Mouse (Mus musculus) limb, embryonic 10.5 days (tissue): ENCODE results near the gene Plxna4. TPM values are rescaled to one million over a fixed set of nuclear protein-coding genes. Genes with fewer than 3 reads are reported as not detected.
"Not testable (repeated sequence)": the region's sequence is repeated elsewhere in the genome, so short reads cannot be mapped to it uniquely, and the experiment has no call there.

Experiments used
- DNase-seq: peaks from one replicate; pipeline ENCODE4 v3.0.0-alpha.2; 2017; ENCODE audit warnings: low spot score
- H3K27ac ChIP-seq: fragments of 300-500 bp; sonication (generic); 2 replicates; pipeline ENCODE4 v1.5.1; 2016; ENCODE audit warnings: mild to moderate bottlenecking
- H3K27me3 ChIP-seq: fragments of 300-500 bp; sonication (generic); 2 replicates; pipeline ENCODE4 v1.6.1; 2016; ENCODE audit warnings: low read depth, mild to moderate bottlenecking; ENCODE audit not compliant: poor library complexity, severe bottlenecking
- H3K36me3 ChIP-seq: fragments of 300-500 bp; sonication (generic); 2 replicates; pipeline ENCODE4 v1.6.1; 2016; ENCODE audit warnings: mild to moderate bottlenecking, moderate library complexity
- H3K4me1 ChIP-seq: fragments of 300-500 bp; sonication (generic); 2 replicates; pipeline ENCODE4 v1.6.1; 2016
- H3K4me3 ChIP-seq: fragments of 300-500 bp; sonication (generic); 2 replicates; pipeline ENCODE4 v1.5.1; 2016; ENCODE audit warnings: mild to moderate bottlenecking, moderate library complexity
- H3K9me3 ChIP-seq: fragments of 300-500 bp; sonication (generic); replicated peaks from 2 replicates; pipeline ENCODE4 v1.6.1; 2016; ENCODE audit warnings: mild to moderate bottlenecking
- WGBS: fragments of 180-500 bp; shearing (Covaris S2); methylation state at CpG from one replicate; pipeline ENCODE4 v1.1.7; 2016; 5-methylcytosine and 5-hydroxymethylcytosine counted together
- polyA plus RNA-seq: library from polyadenylated mRNA; unstranded; fragments of >200 nt; fragmentation: Nextera tagmentation; extraction: Ambion mirVana; gene quantifications from 2 replicates; pipeline ENCODE4 v1.2.1, GENCODE M21; 2016

The Plxna4 gene
- polyA plus RNA-seq, 1 experiment from 2014 or later, result 1.9 TPM

- Histone ChIP-seq H3K27ac (no peak overlapping the region), H3K9me3 (no peaks in the 10 kb centered on the region), H3K36me3 (no peaks in the 10 kb centered on the region), H3K27me3 (no peaks in the 10 kb centered on the region), H3K4me3 (no peak overlapping the region), H3K4me1 (peaks cover 8% of the 10 kb centered on the region; the same call in 1 of the 2 replicates)
- 92% methylated on average over 7 of the region's 7 CpGs for WGBS
- DNase-seq, result no peak
These were observed 60.5 kb downstream of the Plxna4 start for GRCm38 (mm10) chr6:32527518-32527917.

DNA sequence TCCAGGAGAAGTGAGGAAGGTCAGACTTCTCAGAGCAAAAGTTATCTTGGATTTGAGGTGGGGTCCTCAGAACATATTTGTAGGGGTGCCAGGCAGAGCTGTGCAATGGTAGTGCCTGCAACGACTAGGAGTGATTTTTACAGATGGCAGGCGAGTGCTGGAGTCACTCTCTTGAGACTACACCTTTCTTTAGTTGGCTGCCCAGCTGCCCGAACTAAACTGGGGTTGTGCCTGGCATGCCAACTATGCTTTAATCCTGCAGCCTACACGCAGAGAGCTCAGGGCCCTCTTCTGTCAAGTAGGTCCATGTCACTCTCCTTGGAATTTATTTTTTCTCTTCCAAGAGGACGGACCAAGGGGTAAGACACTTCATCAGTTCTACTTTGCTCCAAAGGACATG lies 61.2 kb downstream of the Plxna4 start:
- Histone ChIP-seq H3K9me3 (no peaks in the 10 kb centered on the region), H3K4me1 (peaks cover 8% of the 10 kb centered on the region; the same call in 1 of the 2 replicates), H3K27me3 (no peaks in the 10 kb centered on the region), H3K27ac (no peak overlapping the region), H3K4me3 (no peak overlapping the region), H3K36me3 (no peaks in the 10 kb centered on the region)
- no peak for DNase-seq
- WGBS, result 80% methylated on average over 5 of the region's 5 CpGs

DNA sequence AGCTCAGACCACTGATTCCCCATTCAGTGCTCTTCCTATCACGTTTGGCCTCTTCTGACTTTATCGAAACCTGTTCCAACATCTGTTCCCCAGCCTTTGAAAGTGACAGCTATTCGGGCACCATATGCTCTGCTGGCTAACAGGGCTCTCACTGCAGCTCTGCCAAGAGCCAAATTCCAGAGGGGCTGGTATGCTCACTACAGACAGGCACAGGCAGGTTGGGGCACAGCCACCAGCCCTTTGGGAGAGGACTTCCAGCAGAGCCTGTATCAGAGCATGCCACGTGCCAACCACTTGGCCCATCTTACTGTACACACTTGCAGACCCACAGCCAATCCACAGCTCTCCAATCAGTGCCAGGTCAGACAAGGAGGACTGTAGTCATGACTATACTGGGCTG lies 67.9 kb downstream of the Plxna4 start:
- Histone ChIP-seq H3K4me3 (no peak overlapping the region), H3K9me3 (no peaks in the 10 kb centered on the region), H3K27me3 (no peaks in the 10 kb centered on the region), H3K4me1 (no peaks in the 10 kb centered on the region), H3K36me3 (no peaks in the 10 kb centered on the region), H3K27ac (no peak overlapping the region)
- 86% methylated on average over 4 of the region's 4 CpGs for WGBS
- no peak for DNase-seq

DNA sequence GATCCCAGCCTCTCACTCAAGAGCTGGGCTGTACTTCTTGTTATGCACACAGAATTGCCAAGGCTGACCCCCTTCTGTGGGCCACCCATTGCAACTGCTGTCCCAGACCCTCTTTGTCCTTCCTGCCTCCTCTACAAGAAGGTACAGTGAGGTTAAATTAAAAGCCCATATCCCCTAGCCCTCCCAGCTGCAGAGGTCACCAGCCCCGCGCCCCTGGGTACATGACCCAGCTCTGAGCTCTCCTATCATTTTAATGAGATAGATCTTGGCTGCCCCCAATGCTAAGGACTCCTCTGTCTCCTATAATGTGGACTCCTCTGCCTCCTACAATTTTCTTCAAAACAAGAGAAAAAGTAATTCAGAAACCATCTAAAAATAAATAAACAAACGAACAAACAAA lies 69.4 kb downstream of the Plxna4 start:
- Histone ChIP-seq H3K4me3 (no peak overlapping the region), H3K27ac (no peak overlapping the region), H3K27me3 (no peaks in the 10 kb centered on the region), H3K9me3 (no peaks in the 10 kb centered on the region), H3K4me1 (peaks cover 7% of the 10 kb centered on the region), H3K36me3 (no peaks in the 10 kb centered on the region)
- WGBS, result 94% methylated on average over 3 of the region's 3 CpGs
- no peak for DNase-seq

DNA sequence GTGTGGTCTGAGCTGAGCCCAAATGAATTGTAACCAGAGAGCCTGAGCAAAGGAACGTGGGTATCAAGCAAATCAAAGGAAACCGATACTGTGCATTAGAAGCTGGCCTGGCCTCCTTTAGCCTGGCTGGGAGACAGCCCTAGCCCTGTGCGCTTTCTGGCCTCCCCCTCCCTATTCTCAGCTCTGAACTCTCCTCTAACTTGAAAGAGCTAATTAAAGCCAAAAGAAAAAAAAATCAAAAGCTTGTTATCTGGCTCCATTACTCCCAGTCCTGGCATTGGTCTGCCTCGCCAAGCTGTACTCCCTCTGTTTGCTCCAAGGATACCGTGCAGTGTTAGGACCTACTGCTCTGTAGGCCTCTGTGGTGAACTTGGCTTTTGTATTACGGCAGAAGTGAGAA lies 73.9 kb downstream of the Plxna4 start:
- Histone ChIP-seq H3K36me3 (no peaks in the 10 kb centered on the region), H3K4me3 (no peak overlapping the region), H3K27ac (no peak overlapping the region), H3K27me3 (no peaks in the 10 kb centered on the region), H3K4me1 (peaks cover 13% of the 10 kb centered on the region), H3K9me3 (no peaks in the 10 kb centered on the region)
- WGBS, result 56% methylated on average over 6 of the region's 6 CpGs
- DNase-seq, result no peak

DNA sequence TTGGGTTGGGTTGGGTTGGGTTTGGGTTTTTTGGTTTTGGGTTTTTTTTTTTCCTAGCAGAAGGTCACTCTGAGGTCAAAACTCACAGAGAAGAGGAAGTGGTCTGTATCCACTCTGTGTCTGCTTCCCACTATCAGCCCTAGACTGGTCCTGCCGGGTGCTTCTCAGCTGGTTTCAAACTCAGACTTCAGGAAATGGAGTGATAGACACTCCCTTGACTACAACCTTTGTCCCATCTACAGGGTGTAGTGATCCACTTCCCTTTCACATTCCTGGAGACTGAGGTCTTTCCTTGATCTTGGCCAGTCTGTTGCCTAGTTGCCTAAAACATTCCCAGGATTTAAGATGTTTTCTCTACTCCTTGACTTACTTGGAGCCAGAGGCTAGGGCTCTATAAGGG lies 76.0 kb downstream of the Plxna4 start:
- Histone ChIP-seq H3K4me3 (no peak overlapping the region), H3K36me3 (no peaks in the 10 kb centered on the region), H3K27me3 (no peaks in the 10 kb centered on the region), H3K4me1 (peaks cover 20% of the 10 kb centered on the region), H3K27ac (no peak overlapping the region), H3K9me3 (no peaks in the 10 kb centered on the region)
- WGBS, result 77% methylated on average over 1 of the region's 1 CpGs
- DNase-seq, result no peak

DNA sequence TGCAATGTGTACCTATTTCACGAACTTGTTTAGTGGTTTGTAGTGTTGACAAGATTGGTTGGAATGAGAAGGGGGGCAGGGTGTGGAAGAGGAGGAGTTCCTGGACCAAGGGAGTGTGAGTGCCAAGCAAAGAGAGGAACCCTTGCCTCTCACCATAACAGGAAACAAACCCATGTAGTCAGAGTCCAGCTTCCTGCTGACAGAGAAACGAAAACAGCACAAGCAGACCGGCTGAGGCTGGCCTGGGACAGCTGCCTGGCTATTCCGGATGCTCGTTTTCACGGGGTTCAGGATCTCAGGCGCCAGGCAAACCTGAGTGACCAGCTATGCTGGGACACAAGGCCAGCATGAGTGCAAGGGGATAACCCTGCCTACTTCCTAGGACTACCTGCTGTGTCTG lies 77.1 kb downstream of the Plxna4 start:
- Histone ChIP-seq H3K9me3 (no peaks in the 10 kb centered on the region), H3K36me3 (no peaks in the 10 kb centered on the region), H3K27ac (no peak overlapping the region; the same call in 1 of the 2 replicates), H3K4me1 (peaks cover 22% of the 10 kb centered on the region), H3K27me3 (no peaks in the 10 kb centered on the region), H3K4me3 (no peak overlapping the region)
- DNase-seq, result no peak
- WGBS, result 82% methylated on average over 7 of the region's 7 CpGs

DNA sequence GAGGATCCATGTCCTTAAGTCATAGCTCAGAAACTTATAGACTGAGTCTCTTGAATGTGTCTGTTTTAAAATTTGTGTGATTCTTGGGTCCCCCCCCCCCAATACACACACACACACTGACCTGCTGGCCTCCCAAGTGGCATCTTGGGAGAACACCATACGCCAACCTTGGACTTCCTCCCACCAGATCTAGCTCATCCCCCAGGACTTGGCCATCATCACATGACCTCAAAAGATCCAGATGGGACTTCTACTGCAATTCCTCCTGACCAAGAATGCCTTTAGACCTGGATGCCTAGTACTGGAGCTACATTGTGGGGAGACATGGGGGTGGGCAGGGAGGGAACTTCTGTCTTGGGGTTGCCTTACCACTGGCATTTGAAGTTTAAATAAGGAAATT lies 77.5 kb downstream of the Plxna4 start:
- 85% methylated on average over 1 of the region's 1 CpGs for WGBS
- no peaks in the 10 kb centered on the region for H3K9me3 ChIP-seq
- H3K4me1 ChIP-seq, result peaks cover 27% of the 10 kb centered on the region
- H3K36me3 ChIP-seq, result no peaks in the 10 kb centered on the region
- no peak overlapping the region for H3K4me3 ChIP-seq
- no peaks in the 10 kb centered on the region for H3K27me3 ChIP-seq
- no peak for DNase-seq
- H3K27ac ChIP-seq, result no peak overlapping the region; the same call in 1 of the 2 replicates

DNA sequence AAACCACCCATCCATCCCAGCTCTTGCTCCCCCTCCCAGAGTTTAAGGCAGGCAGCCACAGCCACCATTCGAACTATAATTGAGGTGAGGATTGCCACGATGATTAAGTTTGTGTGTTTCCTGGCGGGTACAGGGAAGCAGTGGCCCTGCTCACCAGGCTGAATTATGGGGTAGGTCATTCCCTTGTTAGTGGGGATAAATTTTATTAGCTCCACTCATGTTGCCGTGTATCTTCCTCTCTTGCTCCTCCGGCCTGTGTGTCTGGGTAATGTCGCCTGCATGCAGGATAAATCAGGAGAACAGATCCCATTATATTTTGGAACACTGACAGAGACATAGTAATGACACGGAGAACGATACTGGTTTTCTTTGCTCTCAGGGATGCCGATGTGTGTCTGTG lies 78.9 kb downstream of the Plxna4 start:
- Histone ChIP-seq H3K9me3 (no peaks in the 10 kb centered on the region), H3K27me3 (no peaks in the 10 kb centered on the region), H3K4me3 (no peak overlapping the region), H3K4me1 (peaks cover 36% of the 10 kb centered on the region), H3K36me3 (no peaks in the 10 kb centered on the region), H3K27ac (no peak overlapping the region)
- no peak for DNase-seq
- 61% methylated on average over 9 of the region's 9 CpGs for WGBS

DNA sequence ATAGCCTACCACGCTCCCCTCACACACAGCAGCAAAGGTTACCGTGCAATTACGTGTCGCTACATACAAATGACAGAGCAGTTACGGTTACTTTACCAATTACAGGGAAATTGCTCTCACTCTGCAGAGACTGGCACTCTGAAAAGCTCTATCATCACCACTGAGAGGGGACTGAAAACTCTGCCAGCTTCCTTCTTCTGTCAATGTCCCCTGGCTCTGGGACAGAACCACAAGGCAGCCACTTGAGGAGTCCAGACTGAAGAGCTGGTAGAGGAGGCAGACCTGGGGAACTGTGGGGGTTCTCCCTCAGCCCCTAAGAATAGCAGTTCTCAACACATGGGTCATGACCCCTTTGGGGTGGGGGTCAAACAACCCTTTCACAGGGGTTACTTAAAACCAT lies 83.0 kb downstream of the Plxna4 start:
- no peaks in the 10 kb centered on the region for H3K27me3 ChIP-seq
- no peaks in the 10 kb centered on the region for H3K9me3 ChIP-seq
- DNase-seq, result no peak
- 68% methylated on average over 5 of the region's 5 CpGs for WGBS
- H3K4me1 ChIP-seq, result peaks cover 33% of the 10 kb centered on the region
- H3K4me3 ChIP-seq, result no peak overlapping the region
- H3K36me3 ChIP-seq, result no peaks in the 10 kb centered on the region
- H3K27ac ChIP-seq, result no peak overlapping the region

GRCm38 (mm10) chr6:32501186-32501585 lies 86.8 kb downstream of the Plxna4 start:
- not testable (repeated sequence) for H3K27me3 ChIP-seq, H3K9me3 ChIP-seq, H3K27ac ChIP-seq, DNase-seq, H3K36me3 ChIP-seq, H3K4me3 ChIP-seq
- WGBS, result 85% methylated on average over 1 of the region's 1 CpGs
- H3K4me1 ChIP-seq, result peaks cover 55% of the 10 kb centered on the region

- 0 out of 2 replicates have a peak overlapping the region, but pooled peaks have one; percentile 36 for H3K27ac ChIP-seq
- no peaks in the 10 kb centered on the region for H3K36me3 ChIP-seq
- no peak for DNase-seq
- H3K4me1 ChIP-seq, result peaks cover 67% of the 10 kb centered on the region
- no peak overlapping the region for H3K4me3 ChIP-seq
- no peaks in the 10 kb centered on the region for H3K9me3 ChIP-seq
- 0 out of 2 replicates have a peak, but pooled peaks cover 3% of the 10 kb centered on the region for H3K27me3 ChIP-seq
- WGBS, result 74% methylated on average over 5 of the region's 5 CpGs
These were observed 89.9 kb downstream of the Plxna4 start for GRCm38 (mm10) chr6:32498106-32498505.

DNA sequence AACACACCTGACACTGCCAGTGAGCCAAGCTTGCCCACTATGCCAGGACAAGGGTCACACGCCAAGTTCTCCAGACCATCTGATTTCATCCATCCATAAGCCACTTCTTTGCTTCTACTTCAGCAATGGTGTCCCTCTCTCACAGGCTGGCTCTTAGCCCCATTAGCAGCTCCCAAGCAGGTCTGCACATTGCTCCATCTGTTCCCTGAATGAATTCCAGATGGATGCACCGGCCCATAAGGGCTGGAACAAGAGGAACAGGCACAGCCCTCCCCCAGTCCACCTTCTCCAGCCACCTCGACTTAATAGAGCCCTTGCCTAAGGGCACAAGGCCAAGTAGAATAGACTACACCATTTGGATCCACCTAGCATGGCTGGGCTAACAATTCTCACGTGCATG lies 91.9 kb downstream of the Plxna4 start:
- 37% methylated on average over 4 of the region's 4 CpGs for WGBS

GRCm38 (mm10) chr6:32495532-32495931 lies 92.5 kb downstream of the Plxna4 start:
- H3K27me3 ChIP-seq, result 0 out of 2 replicates have a peak, but pooled peaks cover 3% of the 10 kb centered on the region
- 91% methylated on average over 2 of the region's 2 CpGs for WGBS
- H3K9me3 ChIP-seq, result no peaks in the 10 kb centered on the region
- no peak overlapping the region for H3K4me3 ChIP-seq
- peak overlapping the region; percentile 59 for H3K27ac ChIP-seq
- H3K4me1 ChIP-seq, result peaks cover 71% of the 10 kb centered on the region
- no peak for DNase-seq
- no peaks in the 10 kb centered on the region for H3K36me3 ChIP-seq

More for the DNA sequence above, 91.9 kb downstream of the Plxna4 start:
- peak; percentile 76 for DNase-seq
- Histone ChIP-seq H3K27me3 (0 out of 2 replicates have a peak, but pooled peaks cover 3% of the 10 kb centered on the region), H3K36me3 (no peaks in the 10 kb centered on the region), H3K27ac (peak overlapping the region; percentile 59), H3K9me3 (no peaks in the 10 kb centered on the region), H3K4me1 (peaks cover 71% of the 10 kb centered on the region), H3K4me3 (no peak overlapping the region)
